Mouse (Mus musculus) layer of hippocampus, adult 2 months (tissue): ENCODE results near the gene Wdfy4. TPM values are rescaled to one million over a fixed set of nuclear protein-coding genes. Genes with fewer than 3 reads are reported as not detected.

Experiments
- DNase-seq, 2 experiments: peaks; one replicate each; pipeline ENCODE4 v3.0.0; 2022; ENCODE audit warnings: low spot score in 2 of 2
- H3K27ac ChIP-seq: fragments of 200-600 bp; 2 replicates; pipeline ENCODE4 v1.8.1; 2022
- H3K4me3 ChIP-seq: fragments of 200-600 bp; 2 replicates; pipeline ENCODE4 v1.8.1; 2022; ENCODE audit warnings: mild to moderate bottlenecking
- CTCF ChIP-seq: fragments of 200-600 bp; conservative IDR thresholded peaks from 2 replicates; pipeline ENCODE4 v1.8.1; 2022; ENCODE audit warnings: antibody characterized with exemption, mild to moderate bottlenecking, moderate library complexity
- total RNA-seq, 2 experiments: library from RNA; stranded (reverse); gene quantifications; 2 replicates each; pipeline ENCODE4 v1.2.3; 2021

Gene Wdfy4
- total RNA-seq, 2 experiments from 2014 or later, result 2.1 to 2.7 TPM

- DNase-seq, result no peak
- H3K4me3 ChIP-seq, result no peak overlapping the region
- no peak for TF ChIP-seq CTCF
- no peak overlapping the region for H3K27ac ChIP-seq
These were observed 13.4 kb downstream of the Wdfy4 start for GRCm38 (mm10) chr14:33171942-33172341.

GRCm38 (mm10) chr14:33168750-33169149 is 16.6 kb downstream of the Wdfy4 start:
- Histone ChIP-seq H3K27ac (no peak overlapping the region), H3K4me3 (no peak overlapping the region)
- no peak for TF ChIP-seq CTCF
- DNase-seq, result no peak

DNA sequence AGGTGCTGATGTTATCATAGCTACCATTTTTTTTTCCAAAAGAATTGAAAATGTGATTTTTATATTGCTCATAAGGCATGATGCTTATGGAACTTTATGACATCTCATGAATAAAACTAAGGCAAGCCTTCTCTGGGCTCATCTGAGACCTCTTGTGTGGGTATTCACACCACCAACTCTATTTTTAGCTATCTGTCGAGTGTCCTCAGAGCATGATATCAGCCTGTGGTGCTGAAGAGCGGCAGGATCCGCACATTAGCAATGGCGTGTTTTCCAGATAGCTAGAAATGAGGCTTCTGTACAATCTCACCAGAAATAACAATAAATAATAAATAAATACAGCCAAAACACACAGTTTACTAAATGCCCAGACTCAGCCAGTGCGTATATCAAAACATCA is 23.1 kb downstream of the Wdfy4 start:
- Histone ChIP-seq H3K4me3 (no peak overlapping the region), H3K27ac (no peak overlapping the region)
- TF ChIP-seq CTCF, result no peak
- DNase-seq, result no peak

DNA sequence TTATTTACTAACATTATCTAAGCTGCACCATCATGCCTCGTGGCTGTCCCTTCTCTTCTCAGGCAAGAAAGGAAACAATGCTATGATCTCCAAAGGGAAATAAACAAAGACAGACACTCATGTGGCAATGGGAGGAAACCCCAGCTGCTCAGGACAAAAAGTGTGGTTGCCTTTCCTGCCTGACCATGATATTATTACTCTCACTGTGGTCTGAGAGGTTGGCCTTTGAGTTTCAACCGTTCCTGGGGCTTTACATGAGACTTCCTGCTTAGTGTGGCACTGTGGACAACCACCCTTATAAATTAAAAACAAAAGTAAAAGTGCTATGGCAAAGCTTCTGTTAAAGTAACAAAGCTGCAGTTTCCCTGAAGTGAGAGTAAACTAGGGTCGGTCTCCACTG is 27.0 kb downstream of the Wdfy4 start:
- H3K27ac ChIP-seq, result no peak overlapping the region
- TF ChIP-seq CTCF, result no peak
- no peak for DNase-seq
- H3K4me3 ChIP-seq, result no peak overlapping the region

DNA sequence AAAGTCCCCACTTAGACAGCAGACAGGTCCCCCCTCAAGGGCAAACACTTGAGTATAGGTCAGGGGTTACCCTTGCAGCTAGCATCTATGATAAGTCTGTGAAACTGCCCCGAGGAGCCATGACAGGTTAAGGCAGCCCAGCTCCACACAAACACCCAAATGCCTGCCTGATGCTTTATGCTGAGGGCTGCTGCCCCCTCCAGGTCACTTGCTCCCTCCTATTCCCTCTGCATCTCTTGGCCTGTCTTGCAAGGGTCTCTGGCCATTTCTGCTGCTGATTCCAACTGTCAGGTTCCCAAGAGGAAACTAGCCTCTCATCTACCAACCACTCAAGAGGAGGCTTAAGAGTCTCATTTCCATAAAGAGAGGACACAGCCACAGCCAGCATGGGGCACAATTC is 32.4 kb downstream of the Wdfy4 start:
- DNase-seq, result peak in 1 of 2 experiments; percentile 12
- peak; percentile 73 for TF ChIP-seq CTCF
- Histone ChIP-seq H3K27ac (no peak overlapping the region), H3K4me3 (no peak overlapping the region)

- TF ChIP-seq CTCF, result peak; percentile 85
- H3K27ac ChIP-seq, result no peak overlapping the region
- peak; percentile 12 to 29 for DNase-seq
- H3K4me3 ChIP-seq, result no peak overlapping the region
These were observed 39.0 kb downstream of the Wdfy4 start for GRCm38 (mm10) chr14:33146287-33146686.

GRCm38 (mm10) chr14:33136843-33137242 is 48.5 kb downstream of the Wdfy4 start:
- H3K27ac ChIP-seq, result no peak overlapping the region
- no peak for TF ChIP-seq CTCF
- DNase-seq, result no peak
- H3K4me3 ChIP-seq, result no peak overlapping the region

DNA sequence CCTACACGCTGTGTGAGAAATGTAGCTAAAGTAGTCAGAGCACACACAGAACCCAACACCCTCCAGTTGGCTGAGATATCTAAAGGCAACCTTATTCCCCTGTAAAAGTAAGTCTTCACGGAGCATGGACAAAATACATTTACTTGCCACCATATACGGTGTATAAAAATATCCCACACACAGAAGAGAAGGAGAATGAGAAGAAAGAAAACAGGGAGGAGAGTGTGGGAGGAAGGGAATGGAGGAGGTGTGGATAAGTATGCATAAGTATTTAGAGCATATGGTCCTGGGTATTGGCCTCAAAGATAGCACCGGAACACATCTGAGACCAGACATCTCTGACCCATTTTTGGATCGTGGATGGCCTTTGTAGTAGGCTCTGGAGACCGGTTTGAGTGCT is 50.1 kb downstream of the Wdfy4 start:
- TF ChIP-seq CTCF, result no peak
- no peak overlapping the region for H3K27ac ChIP-seq
- no peak for DNase-seq
- H3K4me3 ChIP-seq, result no peak overlapping the region

DNA sequence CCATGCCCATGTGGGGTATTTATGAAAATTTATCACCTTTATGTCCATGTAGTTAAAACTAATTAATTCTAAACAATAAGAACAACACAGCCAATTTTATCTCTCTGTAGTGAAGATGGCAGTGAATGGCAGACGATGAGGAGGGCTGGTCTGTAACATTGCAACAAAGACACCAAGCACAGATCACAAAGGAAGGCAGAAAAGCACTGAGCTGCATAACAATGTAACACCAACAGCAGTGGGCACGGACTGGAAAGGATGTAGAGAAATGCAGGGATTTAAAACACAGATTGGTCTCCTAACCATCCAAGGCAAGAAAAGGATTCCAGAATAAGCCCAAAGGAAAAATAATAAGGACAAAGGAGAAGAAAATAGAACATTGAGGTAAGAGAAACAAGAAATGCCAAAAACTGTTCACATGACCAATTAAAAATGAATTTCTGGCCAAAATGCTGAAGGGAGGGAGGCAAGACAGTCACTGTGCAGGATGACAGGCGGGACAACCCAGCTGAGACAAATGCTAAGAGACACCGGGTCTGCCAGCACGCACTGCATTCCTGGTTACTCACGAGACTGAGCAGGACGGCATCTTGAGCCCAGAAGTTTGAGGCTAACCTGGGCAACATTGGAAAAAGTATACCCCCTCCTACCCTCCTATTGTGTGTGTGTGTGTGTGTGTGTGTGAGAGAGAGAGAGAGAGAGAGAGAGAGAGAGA is 54.1 kb downstream of the Wdfy4 start:
- no peak for DNase-seq
- TF ChIP-seq CTCF, result no peak
- no peak overlapping the region for H3K4me3 ChIP-seq
- no peak overlapping the region for H3K27ac ChIP-seq

GRCm38 (mm10) chr14:33116590-33116989 is 68.7 kb downstream of the Wdfy4 start:
- Histone ChIP-seq H3K4me3 (no peak overlapping the region), H3K27ac (no peak overlapping the region)
- DNase-seq, result no peak
- TF ChIP-seq CTCF, result no peak

DNA sequence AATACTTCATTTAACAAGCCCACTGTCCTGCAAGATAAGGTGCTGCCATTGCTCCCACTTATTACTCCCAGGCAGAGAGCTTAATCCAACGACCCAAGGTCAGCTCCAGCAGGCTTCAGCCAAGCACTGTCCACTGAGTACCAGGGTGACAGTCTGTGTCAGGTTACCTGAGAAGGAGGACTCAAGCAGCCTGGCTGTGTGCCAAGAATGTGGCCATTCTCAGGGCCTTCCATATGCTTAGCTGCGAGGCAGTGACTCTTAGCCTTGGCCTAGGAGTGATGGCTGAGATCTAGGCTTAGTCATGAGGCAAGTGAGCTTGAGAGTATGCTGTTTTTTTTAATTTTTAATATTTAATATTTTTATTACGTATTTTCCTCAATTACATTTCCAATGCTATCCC is 80.5 kb downstream of the Wdfy4 start:
- no peak for TF ChIP-seq CTCF
- no peak overlapping the region for H3K4me3 ChIP-seq
- H3K27ac ChIP-seq, result no peak overlapping the region
- DNase-seq, result no peak

- DNase-seq, result no peak
- no peak for TF ChIP-seq CTCF
- H3K27ac ChIP-seq, result no peak overlapping the region
- no peak overlapping the region for H3K4me3 ChIP-seq
These were observed 83.7 kb downstream of the Wdfy4 start for GRCm38 (mm10) chr14:33101609-33102008.

- H3K27ac ChIP-seq, result no peak overlapping the region
- TF ChIP-seq CTCF, result no peak
- no peak for DNase-seq
- H3K4me3 ChIP-seq, result no peak overlapping the region
These were observed 85.4 kb downstream of the Wdfy4 start for GRCm38 (mm10) chr14:33099926-33100325.

GRCm38 (mm10) chr14:33099111-33099510 is 86.2 kb downstream of the Wdfy4 start:
- Histone ChIP-seq H3K27ac (no peak overlapping the region), H3K4me3 (no peak overlapping the region)
- TF ChIP-seq CTCF, result no peak
- no peak for DNase-seq
